Mouse (Mus musculus) E14TG2a.4 (cell line): ENCODE measurements around the gene Rin3.

Source experiments
- H3K27me3 ChIP-seq: 2 replicates; pipeline ENCODE4 v1.6.1; 2014; ENCODE audit warnings: low read length, control low read depth; ENCODE audit not compliant: insufficient read depth
- H3K36me3 ChIP-seq: 2 replicates; pipeline ENCODE4 v1.6.1; 2014; ENCODE audit warnings: low read length, control low read depth; ENCODE audit not compliant: insufficient read depth
- H3K4me1 ChIP-seq: replicated peaks from 2 replicates; pipeline ENCODE4 v1.6.1; 2014; ENCODE audit warnings: low read depth, low read length, control low read depth
- H3K4me3 ChIP-seq: replicated peaks from 2 replicates; pipeline ENCODE4 v1.5.1; 2014; ENCODE audit warnings: mild to moderate bottlenecking, low read length
- H3K9me3 ChIP-seq: 2 replicates; pipeline ENCODE4 v1.6.1; 2014; ENCODE audit warnings: low read length, control low read depth
- CTCF ChIP-seq: conservative IDR thresholded peaks from 2 replicates; pipeline ENCODE4 v1.5.1; 2014; ENCODE audit warnings: low read length
- NANOG ChIP-seq: IDR thresholded peaks from 2 replicates; pipeline ENCODE4 v1.6.1; 2014; ENCODE audit warnings: borderline replicate concordance, low read length, mixed read lengths
- POU5F1 ChIP-seq: IDR thresholded peaks from 2 replicates; pipeline ENCODE4 v1.6.1; 2014; ENCODE audit warnings: low read length, borderline replicate concordance

Gene Rin3

GRCm38 (mm10) chr12:102301585-102301984 lies 18.7 kb downstream of the Rin3 start:
- Histone ChIP-seq H3K4me3 (no peak overlapping the region), H3K36me3 (no peaks in the 10 kb centered on the region), H3K9me3 (no peaks in the 10 kb centered on the region), H3K27me3 (peaks cover 4% of the 10 kb centered on the region; the same call in 1 of the 2 replicates), H3K4me1 (no peaks in the 10 kb centered on the region)
- TF ChIP-seq POU5F1 (no peak), NANOG (no peak), CTCF (no peak)

- Histone ChIP-seq H3K27me3 (peaks cover 4% of the 10 kb centered on the region; the same call in 1 of the 2 replicates), H3K4me1 (no peaks in the 10 kb centered on the region), H3K9me3 (no peaks in the 10 kb centered on the region), H3K4me3 (no peak overlapping the region), H3K36me3 (no peaks in the 10 kb centered on the region)
- TF ChIP-seq NANOG (no peak), POU5F1 (no peak), CTCF (no peak)
Measured at GRCm38 (mm10) chr12:102302322-102302721, 19.5 kb downstream of the Rin3 start.

- Histone ChIP-seq H3K9me3 (no peaks in the 10 kb centered on the region), H3K36me3 (no peaks in the 10 kb centered on the region), H3K4me3 (no peak overlapping the region), H3K4me1 (no peaks in the 10 kb centered on the region), H3K27me3 (peaks cover 4% of the 10 kb centered on the region; the same call in 1 of the 2 replicates)
- TF ChIP-seq NANOG, result no peak
- no peak for TF ChIP-seq CTCF
- TF ChIP-seq POU5F1, result no peak
Measured at GRCm38 (mm10) chr12:102302831-102303351, 20.0 kb downstream of the Rin3 start.

GRCm38 (mm10) chr12:102303867-102304266 lies 21.0 kb downstream of the Rin3 start:
- Histone ChIP-seq H3K36me3 (no peaks in the 10 kb centered on the region), H3K9me3 (no peaks in the 10 kb centered on the region), H3K4me1 (no peaks in the 10 kb centered on the region), H3K4me3 (no peak overlapping the region), H3K27me3 (peaks cover 5% of the 10 kb centered on the region; the same call in 1 of the 2 replicates)
- TF ChIP-seq NANOG (no peak), CTCF (no peak), POU5F1 (no peak)

GRCm38 (mm10) chr12:102305069-102305836 lies 22.4 kb downstream of the Rin3 start:
- Histone ChIP-seq H3K4me1 (no peaks in the 10 kb centered on the region), H3K9me3 (no peaks in the 10 kb centered on the region), H3K27me3 (0 out of 2 replicates have a peak, but pooled peaks cover 1% of the 10 kb centered on the region), H3K4me3 (no peak overlapping the region), H3K36me3 (no peaks in the 10 kb centered on the region)
- TF ChIP-seq NANOG, result no peak
- TF ChIP-seq CTCF, result no peak

GRCm38 (mm10) chr12:102308001-102308456 lies 25.2 kb downstream of the Rin3 start:
- Histone ChIP-seq H3K4me1 (no peaks in the 10 kb centered on the region), H3K36me3 (no peaks in the 10 kb centered on the region), H3K4me3 (no peak overlapping the region), H3K27me3 (0 out of 2 replicates have a peak, but pooled peaks cover 1% of the 10 kb centered on the region), H3K9me3 (no peaks in the 10 kb centered on the region)
- TF ChIP-seq CTCF (no peak), NANOG (no peak), POU5F1 (no peak)

GRCm38 (mm10) chr12:102308457-102309011 lies 25.7 kb downstream of the Rin3 start:
- no peaks in the 10 kb centered on the region for H3K9me3 ChIP-seq
- TF ChIP-seq CTCF, result no peak
- no peak for TF ChIP-seq NANOG
- TF ChIP-seq POU5F1, result no peak
- no peaks in the 10 kb centered on the region for H3K4me1 ChIP-seq
- no peak overlapping the region for H3K4me3 ChIP-seq
- H3K27me3 ChIP-seq, result 0 out of 2 replicates have a peak, but pooled peaks cover 1% of the 10 kb centered on the region
- no peaks in the 10 kb centered on the region for H3K36me3 ChIP-seq

GRCm38 (mm10) chr12:102309099-102309799 lies 26.4 kb downstream of the Rin3 start:
- Histone ChIP-seq H3K4me1 (no peaks in the 10 kb centered on the region), H3K36me3 (no peaks in the 10 kb centered on the region), H3K27me3 (0 out of 2 replicates have a peak, but pooled peaks cover 1% of the 10 kb centered on the region), H3K9me3 (no peaks in the 10 kb centered on the region), H3K4me3 (no peak overlapping the region)
- TF ChIP-seq NANOG (no peak), CTCF (no peak), POU5F1 (no peak)
